Mouse (Mus musculus) T-helper 1 cell (primary cell): ENCODE results near the gene Srgap1.
"Not testable (repeated sequence)": the region's sequence is repeated elsewhere in the genome, so short reads cannot be mapped to it uniquely, and the experiment has no call there.

ENCODE experiments used
- in situ Hi-C: fragments of 300-600 bp; cut with MboI, MseI; formaldehyde crosslinking; loops from one replicate; pipeline ENCODE4 v1.15.1; 2025; ENCODE audit warnings: high pct_unique_total_duplicates

The Srgap1 gene

GRCm38 (mm10) chr10:121767295-121767694, 279.8 kb downstream of the Srgap1 start:
- in situ Hi-C loops: not testable (repeated sequence)

DNA sequence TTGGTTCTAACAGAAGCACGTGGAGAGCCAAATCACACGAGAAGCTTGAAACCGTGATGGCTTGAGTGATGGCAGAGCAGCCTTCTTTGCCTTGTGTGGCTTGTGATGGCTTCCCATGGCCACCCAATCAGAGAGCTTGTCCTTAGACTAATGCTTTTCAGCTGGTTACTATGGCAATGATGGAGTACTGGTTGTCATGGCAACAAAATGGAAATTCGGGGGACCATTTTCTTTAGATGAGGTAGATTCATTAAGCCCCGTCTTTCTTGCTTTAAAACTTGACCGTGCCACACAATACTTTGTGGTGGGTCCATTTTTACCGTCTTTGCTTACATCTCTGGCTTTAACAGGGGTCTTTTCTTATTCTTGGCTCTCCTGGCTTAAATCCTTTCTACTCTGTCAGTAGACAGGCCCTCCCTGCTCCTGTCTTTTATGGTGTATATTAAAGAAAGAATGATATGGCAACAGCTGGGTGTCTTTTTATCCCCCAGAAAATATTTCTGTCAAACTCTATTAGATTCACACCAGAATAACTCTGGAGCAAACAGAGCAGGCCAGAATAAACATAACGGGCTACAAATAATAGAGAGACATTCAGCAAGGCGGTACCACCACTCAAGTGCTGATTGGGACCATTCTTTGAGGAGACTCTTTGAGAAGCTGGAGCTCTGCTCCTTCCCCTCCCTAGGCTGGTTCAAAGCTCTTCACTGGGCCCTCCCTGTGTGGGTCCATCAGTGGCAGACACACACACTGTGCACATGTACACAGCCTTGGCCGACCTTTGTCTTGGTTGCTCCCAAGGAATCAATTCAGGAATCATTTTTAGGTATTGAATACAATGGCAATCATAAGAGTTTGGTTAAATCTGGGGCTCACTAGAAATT, 281.7 kb downstream of the Srgap1 start:
- in situ Hi-C loops: no loop called here

DNA sequence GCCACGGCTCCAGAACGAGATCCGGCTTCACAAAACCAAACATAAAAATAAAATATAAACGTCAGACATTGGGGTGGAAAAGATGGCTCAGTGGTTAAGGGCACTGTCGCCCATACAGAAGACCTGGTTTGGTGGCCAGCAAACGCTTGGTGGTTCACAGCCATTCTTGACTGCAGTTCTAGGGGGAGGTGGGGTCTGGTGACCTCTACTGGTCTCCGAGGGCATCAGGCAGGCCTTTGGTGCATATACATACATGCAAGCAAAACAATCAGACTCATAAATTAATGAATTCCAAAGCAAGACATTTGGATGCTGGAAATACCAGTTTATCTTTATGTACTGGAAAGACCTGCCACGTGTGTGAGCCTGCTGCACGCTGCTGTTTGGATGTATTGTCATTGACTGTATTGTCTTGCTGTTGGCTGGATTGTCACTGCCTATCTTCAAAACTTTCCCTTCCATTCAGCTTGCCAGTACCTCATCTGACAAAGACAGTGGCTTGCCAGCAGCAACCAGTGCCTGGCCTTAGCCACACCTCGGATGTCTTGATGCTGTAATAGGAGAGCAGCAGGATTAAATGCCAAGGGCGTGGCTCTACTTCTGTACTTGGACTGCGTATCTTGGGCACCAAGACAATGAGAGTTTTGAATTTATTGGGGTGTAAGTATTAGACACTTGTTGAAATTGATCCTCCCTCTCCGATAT, 282.5 kb downstream of the Srgap1 start:
- in situ Hi-C loops: no loop called here

GRCm38 (mm10) chr10:121763191-121763590, 283.9 kb downstream of the Srgap1 start:
- in situ Hi-C loops: no loop called here

DNA sequence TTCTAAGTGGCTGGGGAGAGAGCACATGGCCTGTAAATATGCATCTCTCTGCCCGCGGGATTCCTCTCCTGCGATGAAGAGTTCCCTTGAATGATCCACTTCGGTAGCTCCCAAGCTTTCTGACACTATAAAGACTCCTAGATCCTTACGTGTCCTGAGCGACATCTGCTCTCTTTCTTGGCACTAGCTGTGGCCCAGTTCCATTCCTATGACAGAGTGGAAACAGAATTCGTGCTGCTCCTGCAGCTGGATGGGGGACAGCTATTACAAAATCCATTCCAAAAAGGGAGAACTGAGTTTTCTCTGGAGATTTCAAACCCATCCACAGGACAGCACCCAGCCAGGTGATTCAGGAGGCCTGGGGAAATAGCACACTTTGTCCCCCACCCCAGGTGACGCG, 285.0 kb downstream of the Srgap1 start:
- in situ Hi-C loops: no loop called here

- in situ Hi-C loops: no loop called here
Measured at GRCm38 (mm10) chr10:121759095-121759494, 288.0 kb downstream of the Srgap1 start.

GRCm38 (mm10) chr10:121756677-121757076, 290.4 kb downstream of the Srgap1 start:
- in situ Hi-C loops: no loop called here

DNA sequence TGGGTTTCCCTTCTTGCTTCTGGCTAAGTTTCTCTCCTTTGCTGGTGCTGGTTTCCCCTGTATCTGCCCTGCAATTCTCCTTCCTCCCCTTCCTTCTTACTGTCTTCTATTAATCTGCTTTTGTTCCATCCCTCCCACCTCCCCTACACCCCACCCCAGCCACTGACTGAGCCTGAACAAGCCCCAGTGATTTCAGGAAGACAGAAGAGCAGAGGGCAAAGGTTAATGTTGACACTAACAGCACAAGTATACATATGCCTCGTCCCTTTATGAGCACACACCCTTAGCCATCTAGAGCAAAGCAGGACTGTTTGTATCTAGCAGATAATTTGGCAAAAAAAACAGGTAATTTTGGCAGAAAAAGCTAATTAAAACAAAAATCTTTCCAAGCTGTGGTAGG, 291.3 kb downstream of the Srgap1 start:
- in situ Hi-C loops: no loop called here

- in situ Hi-C loops: no loop called here
Measured at GRCm38 (mm10) chr10:121754237-121754636, 292.9 kb downstream of the Srgap1 start.

DNA sequence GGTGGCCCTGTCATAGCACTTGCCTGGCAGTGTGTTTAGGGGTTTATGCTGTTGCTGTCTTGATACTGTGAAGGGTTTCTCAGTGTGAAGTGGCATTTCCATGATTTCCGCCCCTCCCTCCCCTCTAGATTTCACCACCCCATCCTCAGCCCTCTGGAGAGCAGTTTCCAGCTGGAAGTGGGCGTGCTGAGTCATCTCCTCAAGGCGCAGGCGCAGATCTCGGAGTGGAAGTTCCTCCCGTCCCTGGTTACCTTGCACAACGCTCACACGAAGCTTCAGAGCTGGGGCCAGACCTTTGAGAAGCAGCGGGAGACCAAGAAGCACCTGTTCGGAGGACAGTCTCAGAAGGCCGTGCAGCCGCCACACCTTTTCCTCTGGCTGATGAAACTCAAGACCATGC, 296.9 kb downstream of the Srgap1 start:
- in situ Hi-C loops: no loop called here

GRCm38 (mm10) chr10:121742336-121742735, 304.8 kb downstream of the Srgap1 start:
- in situ Hi-C loops: no loop called here

DNA sequence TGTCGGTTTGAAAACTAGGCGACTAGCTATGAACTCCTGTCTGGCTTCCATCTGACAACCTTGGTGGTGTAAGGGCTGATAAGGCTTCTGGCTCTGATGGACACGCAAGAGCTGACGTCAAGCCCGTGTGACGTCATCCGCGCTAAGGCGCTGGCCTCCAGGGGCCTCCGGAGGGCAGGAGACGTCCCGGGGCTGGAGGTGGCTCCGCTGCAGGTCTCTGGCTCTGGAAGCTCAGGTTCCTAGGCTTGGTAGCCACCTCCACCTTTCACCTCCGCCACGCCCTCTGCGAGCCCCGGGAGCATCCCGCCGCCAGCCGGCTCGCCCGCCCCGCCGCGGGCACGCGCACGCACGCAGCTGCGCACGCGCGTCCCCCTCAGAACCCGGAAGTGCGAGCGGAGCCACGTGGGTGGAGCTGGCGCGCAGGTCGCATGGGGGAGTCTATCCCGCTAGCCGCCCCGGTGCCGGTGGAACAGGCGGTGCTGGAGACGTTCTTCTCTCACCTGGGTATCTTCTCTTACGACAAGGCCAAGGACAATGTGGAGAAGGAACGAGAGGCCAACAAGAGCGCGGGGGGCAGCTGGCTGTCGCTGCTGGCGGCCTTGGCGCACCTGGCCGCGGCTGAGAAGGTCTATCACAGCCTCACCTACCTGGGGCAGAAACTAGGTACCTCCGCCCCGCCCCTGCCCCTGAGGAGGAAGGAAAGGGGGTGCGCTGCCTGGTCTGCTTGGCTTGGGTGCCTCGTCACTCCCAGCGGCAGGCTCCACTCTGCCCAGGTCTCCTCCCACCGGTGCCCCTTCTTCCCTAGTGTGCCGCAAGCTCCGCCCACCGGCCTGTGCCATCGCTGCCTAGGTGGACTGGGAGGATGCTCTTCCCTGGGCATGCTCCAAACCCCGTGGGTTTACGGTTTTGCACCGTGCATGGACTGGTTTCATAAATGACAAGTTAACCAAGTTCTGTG, 307.3 kb downstream of the Srgap1 start, which contains the start of gene BC048403:
Gene BC048403, plus strand, starts transcription at position 390 of the 958 bp plus-strand sequence.
- in situ Hi-C loops: no loop called here

- in situ Hi-C loops: no loop called here
Measured at GRCm38 (mm10) chr10:121737256-121737655, 309.9 kb downstream of the Srgap1 start.

DNA sequence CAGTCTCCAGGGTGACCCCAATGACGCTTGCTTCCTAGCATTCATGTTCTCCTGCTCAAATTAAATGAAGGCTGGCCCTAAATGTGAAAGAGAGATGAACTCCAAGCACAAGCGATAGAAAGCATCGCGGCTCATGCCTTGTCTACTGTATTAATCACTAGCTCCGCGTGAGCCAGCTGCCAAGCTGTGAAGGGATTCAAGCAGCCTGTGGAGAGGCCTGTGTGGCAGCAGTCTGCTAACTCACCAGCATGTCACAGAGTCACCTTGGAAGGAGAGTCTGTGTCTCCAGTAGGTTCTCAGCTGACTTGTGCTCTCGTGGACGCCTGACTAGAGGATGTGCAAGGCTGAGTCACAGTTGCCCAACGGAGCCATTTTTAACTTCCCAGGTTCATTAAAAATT, 314.6 kb downstream of the Srgap1 start:
- in situ Hi-C loops: no loop called here

- in situ Hi-C loops: no loop called here
Measured at GRCm38 (mm10) chr10:121731048-121731725, 315.9 kb downstream of the Srgap1 start.
